Mouse (Mus musculus) forebrain, embryonic 16.5 days (tissue): ENCODE measurements around the gene Isy1. TPM values are rescaled to one million over a fixed set of nuclear protein-coding genes. Genes with fewer than 3 reads are reported as not detected.

Experiments used
- ATAC-seq: fragments of 200-750 bp; cut with Nextera tagmentation; 2 replicates; pipeline ENCODE4 v1.8.0; 2017; ENCODE audit warnings: mild to moderate bottlenecking, moderate library complexity
- H3K27ac ChIP-seq: fragments of 300-500 bp; sonication (generic); 2 replicates; pipeline ENCODE4 v1.5.1; 2014; ENCODE audit warnings: low read length, control low read depth
- H3K27me3 ChIP-seq: fragments of 300-500 bp; sonication (generic); replicated peaks from 2 replicates; pipeline ENCODE4 v1.6.1; 2014; ENCODE audit warnings: low read length; ENCODE audit not compliant: control insufficient read depth, insufficient read depth
- H3K36me3 ChIP-seq: fragments of 300-500 bp; sonication (generic); 2 replicates; pipeline ENCODE4 v1.6.1; 2014; ENCODE audit not compliant: control insufficient read depth, insufficient read depth
- H3K4me1 ChIP-seq: fragments of 300-500 bp; sonication (generic); replicated peaks from 2 replicates; pipeline ENCODE4 v1.6.1; 2014; ENCODE audit warnings: low read length; ENCODE audit not compliant: control insufficient read depth, insufficient read depth
- H3K4me2 ChIP-seq: fragments of 300-500 bp; sonication (generic); 2 replicates; pipeline ENCODE4 v1.6.1; 2014; ENCODE audit warnings: mild to moderate bottlenecking, low read length, control low read depth
- H3K4me3 ChIP-seq: fragments of 300-500 bp; sonication (generic); replicated peaks from 2 replicates; pipeline ENCODE4 v1.5.1; 2014; ENCODE audit warnings: mild to moderate bottlenecking, low read length, control low read depth
- H3K9ac ChIP-seq: fragments of 300-500 bp; sonication (generic); replicated peaks from 2 replicates; pipeline ENCODE4 v1.6.1; 2014; ENCODE audit warnings: low read depth, low read length, control low read depth
- H3K9me3 ChIP-seq: fragments of 300-500 bp; sonication (generic); 2 replicates; pipeline ENCODE4 v1.6.1; 2016; ENCODE audit warnings: low read length; ENCODE audit not compliant: control insufficient read depth
- WGBS: fragments of 180-500 bp; shearing (Covaris S2); extraction: QIAGEN DNeasy Blood & Tissue Kit; methylation state at CpG from one replicate; pipeline ENCODE4 v1.1.7; 2014; 5-methylcytosine and 5-hydroxymethylcytosine counted together
- polyA plus RNA-seq: library from polyadenylated mRNA; unstranded; fragments of >200 nt; fragmentation: Nextera tagmentation; extraction: Ambion mirVana; gene quantifications from 2 replicates; pipeline ENCODE4 v1.2.1, GENCODE M21; 2015

Gene Isy1
- polyA plus RNA-seq, 1 experiment from 2014 or later, result 30.2 TPM

DNA sequence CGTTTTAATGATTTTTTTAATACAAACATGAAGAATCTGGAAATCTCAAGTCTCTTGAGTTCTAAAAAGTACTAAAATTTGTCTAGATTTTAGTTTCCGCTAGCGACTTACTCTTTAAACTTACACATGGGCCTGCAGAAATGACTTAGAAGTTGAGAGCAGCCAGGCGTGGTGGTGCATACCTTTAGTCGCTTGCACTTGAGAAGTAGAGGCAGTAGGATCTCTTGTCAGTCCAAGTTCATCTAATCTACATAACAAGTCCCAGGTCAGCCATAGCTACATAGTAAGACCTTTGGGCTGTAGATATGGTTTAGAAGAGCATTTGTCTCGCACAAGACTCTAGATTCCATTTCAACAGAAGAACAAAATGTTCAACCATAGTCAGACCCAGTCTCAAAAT is 13.3 kb upstream of the Isy1 start:
- ATAC-seq, result no peak
- Histone ChIP-seq H3K9ac (no peak overlapping the region), H3K4me3 (no peak overlapping the region), H3K4me2 (no peak overlapping the region), H3K27ac (no peak overlapping the region), H3K4me1 (peaks cover 23% of the 10 kb centered on the region), H3K27me3 (no peaks in the 10 kb centered on the region), H3K36me3 (0 out of 2 replicates have a peak, but pooled peaks cover 2% of the 10 kb centered on the region), H3K9me3 (no peaks in the 10 kb centered on the region)
- 86% methylated on average over 6 of the region's 6 CpGs for WGBS

DNA sequence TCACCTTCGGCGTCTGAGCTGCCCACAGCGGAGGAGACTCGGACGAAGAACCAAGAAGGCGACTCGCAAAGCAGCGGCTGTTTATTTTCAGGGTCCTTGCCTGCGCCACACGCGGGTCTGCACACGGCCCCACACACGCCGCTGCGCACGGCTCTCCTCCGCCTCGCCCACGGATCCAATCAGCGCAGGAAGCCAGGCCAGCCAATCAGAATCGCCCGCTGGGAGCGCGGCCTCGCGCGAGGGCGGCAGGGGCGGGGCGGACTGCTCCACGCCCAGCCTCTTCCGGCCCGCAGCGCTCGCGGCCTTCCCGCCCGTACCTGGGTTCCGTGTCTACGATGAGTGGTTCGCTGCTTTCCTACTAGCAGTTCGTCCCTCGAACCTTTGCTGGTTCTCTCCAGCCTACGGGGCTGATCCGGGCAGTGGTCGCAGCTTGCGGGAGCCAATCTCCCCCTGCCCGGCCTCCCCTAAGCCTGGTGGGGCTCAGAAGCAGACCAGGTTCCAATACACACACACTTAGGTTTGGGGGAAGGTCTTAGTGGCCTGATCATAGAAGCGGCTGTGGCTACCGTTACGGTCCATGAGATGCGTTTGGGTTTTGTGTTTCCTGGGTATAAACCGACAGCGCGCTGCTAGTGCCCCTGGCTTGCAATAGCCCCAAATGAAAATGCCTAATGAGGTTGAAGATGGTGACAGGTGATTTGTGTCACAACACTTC is 12.5 kb upstream of the Isy1 start, which contains the start of gene Cnbp:
Gene Cnbp, minus strand, starts transcription at position 207 of the 715 bp plus-strand sequence.
- peak within 1 kb of the TSS; percentile 97 for H3K9ac ChIP-seq
- H3K4me1 ChIP-seq, result peaks cover 25% of the 10 kb centered on the region
- H3K27me3 ChIP-seq, result no peaks in the 10 kb centered on the region
- peak; percentile 99 for ATAC-seq
- H3K4me2 ChIP-seq, result peak within 1 kb of the TSS; percentile 89
- H3K36me3 ChIP-seq, result 0 out of 2 replicates have a peak, but pooled peaks cover 2% of the 10 kb centered on the region
- peak within 1 kb of the TSS; percentile 100 for H3K4me3 ChIP-seq
- H3K27ac ChIP-seq, result peak within 1 kb of the TSS; percentile 93
- no peaks in the 10 kb centered on the region for H3K9me3 ChIP-seq
- under 1% methylated on average over 55 of the region's 55 CpGs for WGBS

GRCm38 (mm10) chr6:87850155-87850899 is 11.7 kb upstream of the Isy1 start:
- no peaks in the 10 kb centered on the region for H3K27me3 ChIP-seq
- peaks cover 3% of the 10 kb centered on the region for H3K36me3 ChIP-seq
- peak overlapping the region; percentile 100 for H3K4me3 ChIP-seq
- peak overlapping the region; percentile 89 for H3K4me2 ChIP-seq
- whole genome bisulfite sequencing, result under 1% methylated on average over 71 of the region's 73 CpGs
- ATAC-seq, result peak; percentile 70
- no peaks in the 10 kb centered on the region for H3K9me3 ChIP-seq
- peaks cover 25% of the 10 kb centered on the region for H3K4me1 ChIP-seq
- H3K9ac ChIP-seq, result peak overlapping the region; percentile 95
- H3K27ac ChIP-seq, result peak overlapping the region; percentile 93

- ATAC-seq, result no peak
- H3K4me2 ChIP-seq, result peak overlapping the region; percentile 89
- WGBS, result under 1% methylated on average over 8 of the region's 8 CpGs
Observed at GRCm38 (mm10) chr6:87849780-87850154, 11.2 kb upstream of the Isy1 start.

GRCm38 (mm10) chr6:87846813-87847212 is 8.2 kb upstream of the Isy1 start:
- Histone ChIP-seq H3K27me3 (no peaks in the 10 kb centered on the region), H3K9ac (no peak overlapping the region), H3K9me3 (no peaks in the 10 kb centered on the region), H3K4me2 (no peak overlapping the region), H3K4me3 (no peak overlapping the region), H3K27ac (no peak overlapping the region), H3K36me3 (peaks cover 34% of the 10 kb centered on the region), H3K4me1 (peaks cover 25% of the 10 kb centered on the region)
- no peak for ATAC-seq
- 85% methylated on average over 1 of the region's 1 CpGs for WGBS

More at GRCm38 (mm10) chr6:87849780-87850154, 11.2 kb upstream of the Isy1 start:
- Histone ChIP-seq H3K27ac (no peak overlapping the region), H3K27me3 (no peaks in the 10 kb centered on the region), H3K9ac (peak overlapping the region; percentile 95), H3K9me3 (no peaks in the 10 kb centered on the region), H3K36me3 (peaks cover 9% of the 10 kb centered on the region), H3K4me1 (peaks cover 25% of the 10 kb centered on the region), H3K4me3 (peak overlapping the region; percentile 100)

GRCm38 (mm10) chr6:87845031-87845695 is 6.6 kb upstream of the Isy1 start:
- Histone ChIP-seq H3K9ac (no peak overlapping the region), H3K4me2 (no peak overlapping the region), H3K36me3 (peaks cover 34% of the 10 kb centered on the region), H3K9me3 (no peaks in the 10 kb centered on the region), H3K27me3 (no peaks in the 10 kb centered on the region), H3K4me1 (peaks cover 22% of the 10 kb centered on the region), H3K27ac (no peak overlapping the region), H3K4me3 (no peak overlapping the region)
- 93% methylated on average over 13 of the region's 13 CpGs for WGBS
- no peak for ATAC-seq

GRCm38 (mm10) chr6:87842254-87842653 is 3.7 kb upstream of the Isy1 start:
- no peaks in the 10 kb centered on the region for H3K9me3 ChIP-seq
- H3K4me3 ChIP-seq, result no peak overlapping the region
- H3K4me1 ChIP-seq, result peaks cover 18% of the 10 kb centered on the region
- H3K36me3 ChIP-seq, result peaks cover 31% of the 10 kb centered on the region
- 0% methylated on average over 1 of the region's 1 CpGs for WGBS
- H3K27ac ChIP-seq, result no peak overlapping the region
- no peaks in the 10 kb centered on the region for H3K27me3 ChIP-seq
- no peak for ATAC-seq
- H3K9ac ChIP-seq, result no peak overlapping the region
- H3K4me2 ChIP-seq, result no peak overlapping the region

- Histone ChIP-seq H3K36me3 (peaks cover 31% of the 10 kb centered on the region), H3K4me1 (peaks cover 18% of the 10 kb centered on the region), H3K9ac (no peak overlapping the region), H3K27ac (no peak overlapping the region), H3K4me3 (no peak overlapping the region), H3K27me3 (no peaks in the 10 kb centered on the region), H3K9me3 (no peaks in the 10 kb centered on the region), H3K4me2 (no peak overlapping the region)
- 82% methylated on average over 8 of the region's 8 CpGs for WGBS
- no peak for ATAC-seq
Observed at GRCm38 (mm10) chr6:87841635-87842034, 3.0 kb upstream of the Isy1 start.

DNA sequence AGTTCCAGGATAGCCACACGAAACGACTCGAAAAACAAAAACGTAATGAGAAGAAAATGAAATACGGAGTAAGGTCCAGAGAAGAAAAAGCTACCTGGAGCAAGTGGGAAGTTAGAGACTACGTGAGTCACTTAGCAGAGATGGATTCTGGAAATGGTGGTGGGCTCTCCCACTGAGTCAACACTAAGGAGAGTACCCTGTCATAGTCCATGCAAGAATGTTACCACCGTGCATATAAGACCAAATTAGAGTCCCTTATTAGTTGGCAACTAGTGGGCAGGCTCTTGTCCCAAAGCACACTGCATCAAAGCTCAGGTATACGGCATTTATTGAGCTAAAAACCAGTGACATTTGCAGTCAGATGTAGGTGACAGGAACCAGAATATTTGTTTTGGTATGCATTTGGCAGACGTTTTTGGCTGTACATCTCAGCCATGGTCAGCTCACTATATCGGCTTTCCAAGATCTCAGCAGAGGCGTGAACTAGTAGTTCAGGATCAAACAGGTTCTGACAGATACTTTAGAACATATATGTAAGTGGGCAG is 1.3 kb upstream of the Isy1 start:
- H3K4me1 ChIP-seq, result peaks cover 18% of the 10 kb centered on the region
- H3K9ac ChIP-seq, result no peak overlapping the region
- no peak for ATAC-seq
- 67% methylated on average over 11 of the region's 11 CpGs for WGBS
- H3K27me3 ChIP-seq, result no peaks in the 10 kb centered on the region
- H3K4me2 ChIP-seq, result no peak overlapping the region
- H3K36me3 ChIP-seq, result peaks cover 26% of the 10 kb centered on the region
- no peak overlapping the region for H3K27ac ChIP-seq
- no peak overlapping the region for H3K4me3 ChIP-seq
- no peaks in the 10 kb centered on the region for H3K9me3 ChIP-seq
